Mouse (Mus musculus) thymus, adult 18-20 months (tissue): ENCODE measurements around the gene Art1.

Experiments
- DNase-seq, 2 experiments: peaks; one replicate each; pipeline ENCODE4 v3.0.0; 2022; ENCODE audit warnings: mixed read lengths in 2 of 2

The Art1 gene

DNA sequence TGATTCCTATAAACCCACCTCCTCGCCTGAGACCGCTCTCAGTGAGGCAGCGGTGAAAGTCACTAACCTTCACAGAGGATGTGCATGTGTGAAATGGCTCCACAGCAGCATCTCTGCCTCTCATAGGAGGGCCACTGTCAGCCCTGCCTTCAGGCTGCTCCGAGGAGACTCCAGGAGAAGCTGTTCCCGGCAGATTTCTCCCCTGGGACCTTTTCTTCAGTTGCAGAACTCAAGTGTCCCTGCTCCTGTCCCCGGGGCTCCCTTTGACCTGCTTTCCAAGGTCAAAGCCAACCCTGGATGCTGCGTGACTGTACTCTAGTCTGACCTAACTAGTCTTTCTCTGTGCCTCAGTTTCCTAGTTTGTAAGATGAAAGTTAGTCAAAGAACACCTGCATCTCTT lies 7.6 kb downstream of the Art1 start, which contains the start of gene Art5:
Art5 (minus strand) TSS at position 319 of the 400 bp plus-strand sequence.
- DNase-seq = no peak

DNA sequence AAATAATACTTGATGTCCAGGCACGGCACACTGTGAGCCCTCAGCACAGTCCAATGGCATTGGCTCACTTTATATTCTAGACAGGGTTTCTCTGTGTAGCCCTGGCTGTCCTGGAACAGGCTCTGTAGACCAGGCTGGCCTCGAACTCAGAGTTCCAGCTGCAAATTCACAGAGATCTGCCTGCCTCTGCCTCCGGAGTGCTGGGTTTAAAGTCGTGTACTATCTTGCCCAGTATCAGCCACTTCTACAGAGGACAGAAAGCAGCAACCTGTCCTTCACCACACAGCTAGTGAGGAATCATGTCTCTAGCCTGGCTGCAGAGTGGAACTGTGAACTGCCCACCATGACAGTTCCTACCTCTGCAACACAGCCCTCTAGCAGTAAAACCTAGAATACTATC lies 8.2 kb downstream of the Art1 start:
- no peak for DNase-seq

DNA sequence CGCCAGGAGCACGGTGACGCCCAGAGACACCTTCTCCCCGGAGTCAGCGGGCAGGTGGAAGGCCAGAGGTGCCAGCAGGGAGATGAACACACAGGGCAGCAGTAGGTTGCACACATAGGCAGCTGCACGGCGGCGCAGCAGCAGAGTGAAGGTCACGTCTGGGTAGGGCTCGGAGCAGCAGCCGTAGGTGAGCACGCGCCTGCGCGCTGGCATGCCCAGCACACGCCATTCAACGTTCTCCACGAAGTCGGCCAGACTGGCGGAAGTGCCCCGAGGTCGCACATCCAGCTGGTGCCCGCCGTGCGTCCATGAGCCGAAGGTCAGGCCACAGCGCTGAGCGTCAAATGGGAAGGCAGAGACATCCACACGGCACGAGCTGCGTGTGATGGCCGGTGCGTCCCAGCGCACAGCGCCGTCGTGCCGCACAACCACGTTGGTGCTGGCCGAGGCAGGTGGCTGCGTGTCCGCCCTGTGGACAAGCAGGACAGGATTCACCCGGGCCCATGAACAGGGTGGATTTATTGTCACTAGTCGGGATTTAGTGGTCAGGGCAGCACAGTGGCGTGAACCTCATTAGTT lies 11.7 kb downstream of the Art1 start:
- no peak for DNase-seq

DNA sequence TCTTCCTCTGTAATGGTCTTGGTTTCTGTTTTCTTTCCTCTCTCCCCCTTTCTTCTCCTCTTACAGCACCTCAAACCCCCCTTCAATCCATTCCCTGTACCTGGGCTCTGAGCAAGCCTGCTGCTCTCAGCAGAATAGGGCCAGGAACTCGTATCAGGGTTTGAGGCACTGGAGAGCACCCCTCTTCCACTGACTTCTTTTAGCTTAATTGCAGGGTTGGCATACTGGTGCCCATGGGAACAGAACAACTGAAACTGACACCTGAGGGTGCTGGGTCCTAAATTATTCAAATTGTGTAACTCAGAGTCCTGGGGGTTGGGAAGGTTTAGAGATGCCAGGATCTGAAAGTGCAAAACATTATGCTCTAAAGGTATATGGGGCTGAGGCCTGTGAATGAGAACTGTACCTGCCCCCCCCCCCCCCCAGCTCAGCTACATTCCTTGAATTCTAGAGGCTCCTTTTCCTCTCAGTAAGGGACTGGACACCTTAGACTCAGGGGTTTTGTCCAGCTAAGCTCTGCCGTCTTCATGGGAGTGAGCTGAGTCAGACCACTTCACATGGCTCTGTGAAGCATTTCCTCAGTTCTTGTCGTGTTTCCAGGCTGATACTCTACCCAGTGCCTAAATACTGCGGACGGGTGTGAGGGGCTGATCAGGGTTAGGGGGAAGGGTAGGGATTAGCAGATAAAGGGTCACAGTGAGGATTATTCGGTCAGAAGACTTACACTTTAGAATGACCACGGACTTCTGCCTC lies 15.2 kb downstream of the Art1 start, which contains the start of gene Chrna10:
Chrna10 (minus strand) TSS at position 250 of the 753 bp plus-strand sequence.
- DNase-seq = no peak

DNA sequence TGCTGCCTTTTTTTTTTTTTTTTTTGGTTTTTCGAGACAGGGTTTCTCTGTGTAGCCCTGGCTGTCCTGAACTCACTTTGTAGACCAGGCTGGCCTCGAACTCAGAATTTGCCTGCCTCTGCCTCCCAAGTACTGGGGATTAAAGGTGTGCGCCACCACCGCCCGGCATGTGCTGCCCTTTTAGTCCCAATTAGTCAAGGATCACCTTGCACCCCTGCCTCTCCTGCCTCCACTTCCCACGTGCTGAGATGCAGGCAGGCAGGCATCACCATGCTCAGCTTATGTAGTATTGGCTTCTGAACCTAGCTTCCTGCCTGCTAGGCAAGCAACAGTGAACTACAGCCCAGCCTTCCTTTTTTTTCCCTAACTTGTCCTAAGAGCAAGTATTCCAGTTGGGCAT lies 15.8 kb downstream of the Art1 start:
- DNase-seq = no peak

DNA sequence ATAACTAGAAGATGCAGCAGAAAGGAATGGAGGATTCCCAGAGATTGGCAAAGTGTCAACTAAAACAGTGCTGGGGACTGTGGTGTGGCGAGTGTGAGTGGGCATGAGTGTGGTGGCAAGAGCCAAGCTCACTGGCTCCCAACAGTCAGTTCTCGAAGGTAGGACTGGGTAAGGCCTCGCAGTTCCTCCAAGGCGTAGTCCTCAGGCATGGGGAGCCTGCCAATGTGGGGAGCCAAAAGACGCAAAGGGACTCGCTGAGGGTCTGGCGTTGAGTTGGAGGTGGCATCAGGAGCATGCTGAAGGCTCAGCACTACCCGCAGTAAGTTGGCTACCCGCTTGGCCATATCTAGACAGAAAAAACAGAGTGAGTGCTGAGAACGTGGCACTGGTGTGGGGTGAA lies 18.8 kb downstream of the Art1 start:
- DNase-seq = no peak

DNA sequence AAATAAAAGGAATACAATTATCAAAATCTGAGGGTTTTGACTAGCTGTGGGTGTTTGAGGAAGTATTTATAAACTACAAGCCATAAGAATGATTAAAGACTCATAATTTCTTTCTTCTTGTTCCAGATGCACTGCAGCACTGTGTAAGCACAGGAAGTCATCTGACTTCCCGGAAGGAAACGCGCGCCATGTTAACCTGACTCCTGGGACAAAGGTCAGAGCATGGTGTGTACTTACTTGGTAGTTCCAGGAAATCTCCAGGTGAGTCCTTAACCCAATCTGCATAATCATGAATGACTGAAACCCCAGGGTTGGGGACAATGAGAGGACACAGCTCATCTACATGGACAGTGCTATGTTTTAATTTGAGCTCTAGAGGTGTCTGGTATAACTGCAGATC lies 30.9 kb downstream of the Art1 start:
- no peak for DNase-seq

DNA sequence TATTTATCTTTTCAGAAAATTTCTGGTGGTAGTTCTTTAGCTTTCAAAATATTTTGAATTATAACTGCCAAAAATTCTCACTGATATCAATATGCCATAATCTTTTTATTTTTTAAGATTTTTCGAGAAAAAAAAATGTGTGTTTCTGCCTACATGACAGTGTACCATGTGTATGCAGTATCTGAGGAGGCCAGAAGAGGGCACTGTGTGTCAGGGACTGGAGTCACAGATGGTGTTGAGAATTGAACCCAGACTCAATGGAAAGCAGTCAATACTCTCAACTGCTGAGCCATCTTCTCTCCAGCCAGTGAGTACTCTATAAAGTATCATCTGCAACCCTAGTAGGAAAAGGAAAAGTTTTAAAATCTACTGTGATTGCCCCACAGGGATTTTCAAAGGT lies 35.9 kb downstream of the Art1 start:
- DNase-seq = no peak

DNA sequence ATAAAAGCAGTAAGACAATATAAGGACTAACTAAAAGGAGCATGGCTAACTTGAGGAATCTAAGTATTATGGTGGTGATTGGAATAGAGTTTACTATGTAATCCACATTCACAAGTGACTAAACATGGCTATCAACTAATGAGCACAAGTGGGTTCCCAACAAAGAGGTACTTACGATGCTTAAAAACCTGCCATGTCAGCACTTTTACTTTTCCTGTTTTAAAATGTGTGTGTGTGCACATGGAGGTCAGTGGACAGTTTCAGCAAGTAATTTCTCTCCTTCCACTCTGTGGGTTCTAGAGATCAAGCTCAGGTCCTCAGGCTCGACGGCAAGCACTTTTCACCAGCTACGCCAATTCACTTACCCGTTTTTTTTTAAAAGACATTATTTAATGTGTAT lies 36.4 kb downstream of the Art1 start:
- no peak for DNase-seq

DNA sequence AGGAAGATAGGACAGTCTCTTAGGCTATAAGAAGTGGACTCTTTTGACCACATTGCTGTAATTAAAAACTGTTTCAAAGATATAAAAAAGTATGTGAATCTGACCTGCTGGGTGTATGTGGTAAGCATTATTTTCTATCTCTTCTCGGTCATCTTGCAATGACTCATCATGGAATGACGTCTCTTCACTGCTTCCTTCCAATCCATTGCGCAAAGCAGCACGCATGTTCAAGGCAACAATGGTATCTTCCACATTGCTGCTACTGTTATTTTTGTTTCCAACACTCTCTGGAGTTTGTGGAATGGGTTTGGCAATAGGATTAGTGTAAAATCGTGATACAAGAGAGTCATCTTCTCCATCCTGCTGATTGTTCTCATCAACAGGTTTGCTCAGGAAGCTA lies 52.1 kb downstream of the Art1 start:
- DNase-seq = no peak
